9 mouse cellular contexts compared by ENCODE assay signal in genomic region chrX:103443755-103444154, GRCm38 (mm10). TPM values are rescaled to one million over a fixed set of nuclear protein-coding genes. Genes with fewer than 3 reads are reported as not detected.
DNase-seq lines count a peak whose midpoint lies in the region; ATAC-seq and TF ChIP-seq lines count a peak whose summit lies in the region.
"Had no signal": no experiment of that assay in that cellular context is flagged by ENCODE, and none has a peak within 500 bp of the region (broad histone marks: within the 10 kb centered on the region; RNA-seq: fewer than 3 reads in every experiment).

No protein-coding gene starts in this region.

- H3K27ac ChIP-seq in heart, postnatal 0 days (ENCODE audit: low read depth): no peak overlapping the region
- no peak overlapping the region for H3K27ac ChIP-seq in heart, embryonic 10.5 days
- no peak overlapping the region for H3K27ac ChIP-seq in intestine, embryonic 16.5 days (ENCODE audit: low read length)
- H3K27ac ChIP-seq: limb, embryonic 12.5 days had no signal

- H3K36me3 ChIP-seq in heart, postnatal 0 days (replicated peaks; ENCODE audit: control insufficient read depth, insufficient read depth, low read length): no peaks in the 10 kb centered on the region
- H3K36me3 ChIP-seq in heart, embryonic 10.5 days: no peaks in the 10 kb centered on the region
- H3K36me3 ChIP-seq in intestine, embryonic 16.5 days (ENCODE audit: control insufficient read depth, insufficient read depth, low read length): no peaks in the 10 kb centered on the region
- H3K36me3 ChIP-seq: limb, embryonic 12.5 days had no signal

- H3K4me1 ChIP-seq in heart, postnatal 0 days (ENCODE audit: control insufficient read depth, insufficient read depth): no peaks in the 10 kb centered on the region
- no peaks in the 10 kb centered on the region for H3K4me1 ChIP-seq in heart, embryonic 10.5 days
- H3K4me1 ChIP-seq in intestine, embryonic 16.5 days (ENCODE audit: control insufficient read depth, insufficient read depth, low read length): no peaks in the 10 kb centered on the region
- H3K4me1 ChIP-seq: limb, embryonic 12.5 days had no signal

- TF ChIP-seq EP300 in heart, postnatal 0 days (IDR thresholded peaks at IDR 0.05; ENCODE audit: low read depth): no peak

- no peak overlapping the region for H3K4me3 ChIP-seq in heart, postnatal 0 days (ENCODE audit: low read depth, low read length)
- no peak overlapping the region for H3K4me3 ChIP-seq in heart, embryonic 10.5 days
- H3K4me3 ChIP-seq in intestine, embryonic 16.5 days (ENCODE audit: low read length): no peak overlapping the region
- H3K4me3 ChIP-seq: limb, embryonic 12.5 days had no signal

- peaks cover 30% of the 10 kb centered on the region for H3K27me3 ChIP-seq in heart, postnatal 0 days (ENCODE audit: control insufficient read depth, insufficient read depth, low read length)
- H3K27me3 ChIP-seq in heart, embryonic 10.5 days (ENCODE audit: insufficient read depth, poor library complexity, severe bottlenecking): peaks cover 48% of the 10 kb centered on the region
- H3K27me3 ChIP-seq in intestine, embryonic 16.5 days (replicated peaks; ENCODE audit: control insufficient read depth, insufficient read depth, low read length): peaks cover 20% of the 10 kb centered on the region

- no peak overlapping the region for H3K4me2 ChIP-seq in heart, postnatal 0 days (ENCODE audit: low read depth, low read length)
- no peak overlapping the region for H3K4me2 ChIP-seq in intestine, embryonic 16.5 days (ENCODE audit: low read depth, low read length)
- H3K4me2 ChIP-seq: limb, embryonic 12.5 days had no signal

- no peak for DNase-seq in heart, postnatal 0 days (ENCODE audit: low spot score)
- DNase-seq in heart, embryonic 10.5 days (ENCODE audit: low spot score): no peak
- DNase-seq in spleen, postnatal 36 days (ENCODE audit: low spot score in 2 of 2): peak; percentile 8 to 33
- DNase-seq in spleen, adult 18-20 months: no peak
- peak; percentile 79 for DNase-seq in lung, postnatal 36 days
- DNase-seq in frontal cortex, postnatal 14 days (ENCODE audit: low spot score in 2 of 2): no peak

- whole genome bisulfite sequencing in heart, postnatal 0 days: 38% methylated on average over 7 of the region's 7 CpGs
- 26% methylated on average over 7 of the region's 7 CpGs for WGBS in heart, embryonic 10.5 days
- WGBS in intestine, embryonic 16.5 days: 34% methylated on average over 7 of the region's 7 CpGs

- no peak overlapping the region for H3K9ac ChIP-seq in heart, postnatal 0 days (replicated peaks; ENCODE audit: low read depth, low read length)
- no peak overlapping the region for H3K9ac ChIP-seq in intestine, embryonic 16.5 days (ENCODE audit: low read depth, low read length)
- H3K9ac ChIP-seq: limb, embryonic 12.5 days had no signal

- H3K9me3 ChIP-seq in heart, postnatal 0 days (replicated peaks; ENCODE audit: control insufficient read depth, low read length): no peaks in the 10 kb centered on the region
- H3K9me3 ChIP-seq in heart, embryonic 10.5 days: no peaks in the 10 kb centered on the region
- no peaks in the 10 kb centered on the region for H3K9me3 ChIP-seq in intestine, embryonic 16.5 days (ENCODE audit: control insufficient read depth, low read length)
- H3K9me3 ChIP-seq: limb, embryonic 12.5 days had no signal

- ATAC-seq in heart, postnatal 0 days (ENCODE audit: insufficient read depth, low read depth): no peak
- ATAC-seq in common myeloid progenitor, adult 5-6 weeks (replicated peaks; ENCODE audit: low read depth, poor library complexity, severe bottlenecking): peak; percentile 50
- ATAC-seq in intestine, embryonic 16.5 days: no peak

- peak; percentile 63 for TF ChIP-seq CTCF in heart, postnatal 0 days (IDR thresholded peaks at IDR 0.05; ENCODE audit: low read depth)

RNA-seq across cellular contexts. Expression of gene Gm26992, which starts 21.9 kb away (rescaled TPM):
- total RNA-seq in heart, postnatal 0 days (2014; rRNA removed; ENCODE audit: low replicate concordance): not detected in 2 replicates
- not detected in 2 replicates for polyA plus RNA-seq in heart, postnatal 0 days (2015; fragmentation: Nextera tagmentation; extraction: Ambion mirVana)
- not detected in 2 replicates for polyA plus RNA-seq in heart, embryonic 10.5 days (2016; fragmentation: Nextera tagmentation; extraction: Ambion mirVana)
- total RNA-seq in common myeloid progenitor, adult 5-6 weeks (2017): not detected in 2 replicates
- not detected in 2 replicates for polyA plus RNA-seq in intestine, embryonic 16.5 days (2015; fragmentation: Nextera tagmentation; extraction: Ambion mirVana)
- polyA plus RNA-seq: limb, embryonic 12.5 days had no signal

RNA-seq across cellular contexts. Expression of gene Tsx, which starts 29.5 kb away (rescaled TPM):
- total RNA-seq in heart, postnatal 0 days (2014; rRNA removed; ENCODE audit: low replicate concordance): not detected in 2 replicates
- 0.15 TPM in 1 of 2 replicates, not detected in the other for polyA plus RNA-seq in heart, postnatal 0 days (2015; fragmentation: Nextera tagmentation; extraction: Ambion mirVana)
- not detected in 2 replicates for polyA plus RNA-seq in heart, embryonic 10.5 days (2016; fragmentation: Nextera tagmentation; extraction: Ambion mirVana)
- total RNA-seq in common myeloid progenitor, adult 5-6 weeks (2017): not detected in 2 replicates
- polyA plus RNA-seq in intestine, embryonic 16.5 days (2015; fragmentation: Nextera tagmentation; extraction: Ambion mirVana): 0.17 and 0.23 TPM in 2 replicates

Comparison
In these comparisons a context has a peak if more than half of its experiments do, and no peak if none do; other contexts are left out.
1. DNase-seq: peak in spleen, postnatal 36 days (2 of 2) and lung, postnatal 36 days (single experiment); none in heart, postnatal 0 days (single experiment), heart, embryonic 10.5 days (single experiment), spleen, adult 18-20 months (0 of 2) and frontal cortex, postnatal 14 days (0 of 2).